Mouse (Mus musculus): ENCODE results near the gene Tnfaip2. TPM values are rescaled to one million over a fixed set of nuclear protein-coding genes. Genes with fewer than 3 reads are reported as not detected.

Gene Tnfaip2
- total and polyA plus RNA-seq, 2 experiments: 10.0 to 28.9 TPM

DNA sequence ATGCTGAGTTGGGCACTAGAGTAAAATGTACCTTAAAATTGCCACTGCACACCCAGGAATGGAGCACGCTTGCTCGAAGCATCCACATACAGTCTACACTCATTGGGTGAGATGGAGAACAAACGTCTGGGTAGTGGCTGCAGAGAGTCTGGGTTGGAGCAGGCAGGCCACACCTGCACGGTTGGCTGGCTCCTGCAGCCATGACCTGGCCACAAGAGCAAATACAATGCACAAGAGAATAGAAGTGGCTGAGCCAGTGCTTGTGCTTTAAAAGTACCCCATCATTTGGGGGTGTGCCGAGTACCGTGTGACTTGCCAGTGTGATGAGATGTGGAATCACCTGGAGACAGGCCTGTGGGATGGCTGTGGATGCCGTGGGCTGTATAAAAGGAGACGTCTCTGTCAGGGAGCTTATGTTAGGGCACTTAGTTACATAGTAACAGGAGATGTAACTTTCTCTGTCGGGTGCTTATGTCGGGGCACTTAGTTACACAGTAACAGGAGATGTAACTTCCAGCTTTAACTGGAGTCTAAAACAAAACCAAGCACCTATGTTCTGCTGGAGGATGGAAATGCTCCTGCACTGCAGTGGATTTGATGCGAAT, 47.1 kb downstream of the Tnfaip2 start:
- 35% methylated on average over 11 of the region's 11 CpGs for WGBS
- H3K4me3 ChIP-seq (ENCODE audit: insufficient read depth, low read depth, low read length): no peak overlapping the region
- DNase-seq (ENCODE audit: extremely low read depth, low read depth, low spot score): no peak
- no peak overlapping the region for H3K9ac ChIP-seq (ENCODE audit: low read depth, low read length)
- no peaks in the 10 kb centered on the region for H3K36me3 ChIP-seq (ENCODE audit: control insufficient read depth, insufficient read depth, low read length)
- peaks cover 14% of the 10 kb centered on the region for H3K27me3 ChIP-seq (ENCODE audit: control insufficient read depth, insufficient read depth, low read length)
- TF ChIP-seq CTCF (IDR thresholded peaks at IDR 0.05; ENCODE audit: low read depth, low read length): no peak
- no peak for TF ChIP-seq POLR2A (IDR thresholded peaks at IDR 0.05; ENCODE audit: extremely low read depth, insufficient read depth, low read length)
- H3K79me2 ChIP-seq (ENCODE audit: control insufficient read depth, insufficient read depth, low read length): no peaks in the 10 kb centered on the region
- H3K27ac ChIP-seq (replicated peaks; ENCODE audit: insufficient read depth, low read depth, low read length): no peak overlapping the region
- peaks cover 3% of the 10 kb centered on the region; the same call in 1 of the 2 replicates for H3K4me1 ChIP-seq (ENCODE audit: control insufficient read depth, insufficient read depth, low read length)

DNA sequence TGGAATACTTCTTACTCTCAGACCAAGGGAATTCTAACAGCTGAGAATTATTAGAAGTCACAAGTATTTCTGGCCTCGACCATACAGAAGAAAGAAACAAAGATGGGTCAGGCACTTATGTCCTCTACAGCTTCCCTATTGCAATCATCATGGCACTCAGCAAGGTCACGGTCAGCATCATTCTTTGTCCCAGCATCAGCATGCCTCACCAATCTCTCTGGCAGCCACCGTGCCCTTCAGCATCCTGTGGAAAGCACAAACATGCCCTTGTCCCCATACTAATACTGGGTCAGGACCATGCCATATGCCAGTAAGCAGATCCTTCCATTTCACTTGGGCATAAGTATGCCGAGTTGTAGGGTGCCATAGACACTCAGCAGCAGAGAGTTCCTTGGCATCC, 52.7 kb downstream of the Tnfaip2 start:
- WGBS: 70% methylated on average over 4 of the region's 4 CpGs
- H3K27ac ChIP-seq (replicated peaks; ENCODE audit: insufficient read depth, low read depth, low read length): no peak overlapping the region
- DNase-seq (ENCODE audit: extremely low read depth, low read depth, low spot score): no peak
- H3K9ac ChIP-seq (ENCODE audit: low read depth, low read length): no peak overlapping the region
- H3K4me1 ChIP-seq (ENCODE audit: control insufficient read depth, insufficient read depth, low read length): no peaks in the 10 kb centered on the region
- no peaks in the 10 kb centered on the region for H3K79me2 ChIP-seq (ENCODE audit: control insufficient read depth, insufficient read depth, low read length)
- no peaks in the 10 kb centered on the region for H3K36me3 ChIP-seq (ENCODE audit: control insufficient read depth, insufficient read depth, low read length)
- H3K4me3 ChIP-seq (ENCODE audit: insufficient read depth, low read depth, low read length): no peak overlapping the region
- no peak for TF ChIP-seq POLR2A (IDR thresholded peaks at IDR 0.05; ENCODE audit: extremely low read depth, insufficient read depth, low read length)
- TF ChIP-seq CTCF (IDR thresholded peaks at IDR 0.05; ENCODE audit: low read depth, low read length): no peak
- no peaks in the 10 kb centered on the region for H3K27me3 ChIP-seq (ENCODE audit: control insufficient read depth, insufficient read depth, low read length)

DNA sequence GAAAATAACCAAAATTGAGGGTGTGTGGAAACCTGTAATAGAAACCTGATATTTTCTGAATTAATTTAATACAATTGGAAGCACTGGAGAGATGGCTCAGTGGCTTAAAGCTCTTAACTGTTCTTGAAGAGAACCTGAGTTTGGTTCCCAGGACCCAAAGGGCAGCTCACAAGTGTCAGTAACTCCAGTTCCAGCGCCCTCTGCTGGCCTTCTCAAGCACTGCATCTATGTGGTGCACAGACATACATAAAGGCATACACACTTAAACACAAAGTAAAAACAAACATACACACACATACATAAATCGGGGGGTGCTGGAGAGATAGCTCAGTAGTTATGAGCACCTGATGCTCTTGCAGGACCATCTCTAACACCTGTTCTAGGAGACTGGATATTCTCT, 54.8 kb downstream of the Tnfaip2 start:
- Histone ChIP-seq H3K4me1 (ENCODE audit: control insufficient read depth, insufficient read depth, low read length) (no peaks in the 10 kb centered on the region), H3K9ac (ENCODE audit: low read depth, low read length) (no peak overlapping the region), H3K27me3 (ENCODE audit: control insufficient read depth, insufficient read depth, low read length) (no peaks in the 10 kb centered on the region), H3K4me3 (ENCODE audit: insufficient read depth, low read depth, low read length) (no peak overlapping the region), H3K36me3 (ENCODE audit: control insufficient read depth, insufficient read depth, low read length) (no peaks in the 10 kb centered on the region), H3K27ac (replicated peaks; ENCODE audit: insufficient read depth, low read depth, low read length) (no peak overlapping the region), H3K79me2 (ENCODE audit: control insufficient read depth, insufficient read depth, low read length) (no peaks in the 10 kb centered on the region)
- WGBS: 54% methylated on average over 2 of the region's 2 CpGs
- TF ChIP-seq POLR2A (IDR thresholded peaks at IDR 0.05; ENCODE audit: extremely low read depth, insufficient read depth, low read length): no peak
- peak; percentile 51 for TF ChIP-seq CTCF (IDR thresholded peaks at IDR 0.05; ENCODE audit: low read depth, low read length)
- no peak for DNase-seq (ENCODE audit: extremely low read depth, low read depth, low spot score)

DNA sequence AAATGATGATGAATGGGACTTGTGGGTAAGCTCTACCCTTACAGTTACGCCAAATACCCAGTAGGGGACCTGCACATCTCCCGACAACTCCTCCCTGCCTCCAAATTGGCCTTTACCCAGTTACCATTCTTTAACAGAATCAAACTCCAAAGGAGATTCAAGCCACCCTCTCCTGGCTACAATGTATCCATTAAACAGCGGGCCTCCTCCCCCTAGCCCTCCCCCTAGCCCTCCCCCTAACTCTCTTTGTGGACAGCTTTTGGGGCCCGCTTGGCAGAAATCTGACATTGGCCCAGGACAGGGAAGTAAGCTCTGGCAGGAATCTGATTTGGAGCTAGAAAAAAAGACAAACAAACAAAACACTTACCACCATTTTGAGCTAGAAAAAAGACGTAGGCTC, 57.3 kb downstream of the Tnfaip2 start:
- Histone ChIP-seq H3K27ac (replicated peaks; ENCODE audit: insufficient read depth, low read depth, low read length) (no peak overlapping the region), H3K79me2 (ENCODE audit: control insufficient read depth, insufficient read depth, low read length) (no peaks in the 10 kb centered on the region), H3K4me1 (ENCODE audit: control insufficient read depth, insufficient read depth, low read length) (no peaks in the 10 kb centered on the region), H3K9ac (ENCODE audit: low read depth, low read length) (no peak overlapping the region), H3K27me3 (ENCODE audit: control insufficient read depth, insufficient read depth, low read length) (no peaks in the 10 kb centered on the region), H3K4me3 (ENCODE audit: insufficient read depth, low read depth, low read length) (no peak overlapping the region), H3K36me3 (ENCODE audit: control insufficient read depth, insufficient read depth, low read length) (no peaks in the 10 kb centered on the region)
- no peak for DNase-seq (ENCODE audit: extremely low read depth, low read depth, low spot score)
- WGBS: 84% methylated on average over 5 of the region's 5 CpGs
- no peak for TF ChIP-seq POLR2A (IDR thresholded peaks at IDR 0.05; ENCODE audit: extremely low read depth, insufficient read depth, low read length)
- no peak for TF ChIP-seq CTCF (IDR thresholded peaks at IDR 0.05; ENCODE audit: low read depth, low read length)

DNA sequence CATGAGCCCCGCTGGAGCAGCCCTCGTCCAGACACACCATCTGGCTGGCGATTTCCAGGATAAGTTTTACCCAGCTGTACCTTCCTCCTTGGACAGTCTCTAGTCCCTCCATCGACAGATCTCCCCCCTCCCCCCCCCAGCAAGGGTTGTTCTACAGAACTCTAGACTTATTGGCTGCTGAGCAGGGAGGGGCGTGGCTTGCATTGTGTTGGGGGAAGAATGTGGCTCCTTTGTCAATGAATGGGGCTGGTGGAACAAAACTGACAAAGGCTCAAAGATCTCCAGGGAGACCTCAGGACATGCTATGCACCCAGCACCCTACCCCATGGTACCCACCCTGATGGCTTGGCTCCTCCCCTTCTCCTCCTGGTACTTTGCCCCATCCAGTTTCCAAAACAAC, 58.5 kb downstream of the Tnfaip2 start:
- Histone ChIP-seq H3K79me2 (ENCODE audit: control insufficient read depth, insufficient read depth, low read length) (no peaks in the 10 kb centered on the region), H3K27me3 (ENCODE audit: control insufficient read depth, insufficient read depth, low read length) (no peaks in the 10 kb centered on the region), H3K27ac (replicated peaks; ENCODE audit: insufficient read depth, low read depth, low read length) (no peak overlapping the region), H3K36me3 (ENCODE audit: control insufficient read depth, insufficient read depth, low read length) (no peaks in the 10 kb centered on the region), H3K4me1 (ENCODE audit: control insufficient read depth, insufficient read depth, low read length) (no peaks in the 10 kb centered on the region), H3K4me3 (ENCODE audit: insufficient read depth, low read depth, low read length) (no peak overlapping the region), H3K9ac (ENCODE audit: low read depth, low read length) (no peak overlapping the region)
- DNase-seq (ENCODE audit: extremely low read depth, low read depth, low spot score): no peak
- TF ChIP-seq POLR2A (IDR thresholded peaks at IDR 0.05; ENCODE audit: extremely low read depth, insufficient read depth, low read length): no peak
- no peak for TF ChIP-seq CTCF (IDR thresholded peaks at IDR 0.05; ENCODE audit: low read depth, low read length)
- WGBS: 52% methylated on average over 5 of the region's 5 CpGs

DNA sequence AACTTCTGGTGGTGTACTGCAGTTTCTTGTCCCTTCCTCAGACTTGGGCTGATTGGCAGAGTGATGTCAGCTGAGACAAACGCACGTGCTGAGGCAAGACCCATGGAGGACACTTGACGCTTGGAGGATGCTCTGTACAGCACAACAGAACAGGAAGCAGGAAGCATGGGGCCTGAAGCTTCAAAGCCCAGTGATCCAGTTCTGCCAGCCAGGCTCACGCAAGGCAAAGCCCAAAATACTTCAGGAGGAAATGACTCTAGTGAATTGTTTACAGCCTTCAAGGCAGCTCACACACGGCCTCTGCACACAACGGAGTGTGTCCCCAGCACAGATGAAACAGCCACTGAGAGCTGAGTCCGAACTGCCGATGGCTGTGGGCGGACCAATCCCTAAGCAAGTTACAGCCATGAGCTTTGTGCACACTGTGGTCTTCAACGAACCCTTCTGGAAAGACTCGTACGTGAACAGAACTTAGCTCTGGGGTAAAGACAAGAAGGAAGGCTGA, 60.8 kb downstream of the Tnfaip2 start:
- DNase-seq (ENCODE audit: extremely low read depth, low read depth, low spot score): no peak
- Histone ChIP-seq H3K36me3 (ENCODE audit: control insufficient read depth, insufficient read depth, low read length) (no peaks in the 10 kb centered on the region), H3K4me3 (ENCODE audit: insufficient read depth, low read depth, low read length) (no peak overlapping the region), H3K79me2 (ENCODE audit: control insufficient read depth, insufficient read depth, low read length) (no peaks in the 10 kb centered on the region), H3K4me1 (ENCODE audit: control insufficient read depth, insufficient read depth, low read length) (no peaks in the 10 kb centered on the region), H3K9ac (ENCODE audit: low read depth, low read length) (no peak overlapping the region), H3K27ac (replicated peaks; ENCODE audit: insufficient read depth, low read depth, low read length) (no peak overlapping the region), H3K27me3 (ENCODE audit: control insufficient read depth, insufficient read depth, low read length) (no peaks in the 10 kb centered on the region)
- TF ChIP-seq POLR2A (IDR thresholded peaks at IDR 0.05; ENCODE audit: extremely low read depth, insufficient read depth, low read length): no peak
- no peak for TF ChIP-seq CTCF (IDR thresholded peaks at IDR 0.05; ENCODE audit: low read depth, low read length)
- 81% methylated on average over 12 of the region's 12 CpGs for WGBS

All from liver, adult 2 months (tissue).